Mouse (Mus musculus) hindlimb bud, embryonic 11.5 days (tissue): ENCODE measurements around the gene Slc4a4.

Experiments used
- DNase-seq: peaks from one replicate; pipeline ENCODE4 v3.0.0-alpha.2; 2012; ENCODE audit warnings: low read depth, low spot score; ENCODE audit errors: extremely low spot score

Gene Slc4a4

GRCm38 (mm10) chr5:88996246-88996645 lies 109.6 kb downstream of the Slc4a4 start:
- DNase-seq: no peak

- no peak for DNase-seq
Observed at GRCm38 (mm10) chr5:88997277-88997676, 110.7 kb downstream of the Slc4a4 start.

- no peak for DNase-seq
Observed at GRCm38 (mm10) chr5:88999793-89000192, 113.2 kb downstream of the Slc4a4 start.

- no peak for DNase-seq
Observed at GRCm38 (mm10) chr5:89000598-89000997, 114.0 kb downstream of the Slc4a4 start.

DNA sequence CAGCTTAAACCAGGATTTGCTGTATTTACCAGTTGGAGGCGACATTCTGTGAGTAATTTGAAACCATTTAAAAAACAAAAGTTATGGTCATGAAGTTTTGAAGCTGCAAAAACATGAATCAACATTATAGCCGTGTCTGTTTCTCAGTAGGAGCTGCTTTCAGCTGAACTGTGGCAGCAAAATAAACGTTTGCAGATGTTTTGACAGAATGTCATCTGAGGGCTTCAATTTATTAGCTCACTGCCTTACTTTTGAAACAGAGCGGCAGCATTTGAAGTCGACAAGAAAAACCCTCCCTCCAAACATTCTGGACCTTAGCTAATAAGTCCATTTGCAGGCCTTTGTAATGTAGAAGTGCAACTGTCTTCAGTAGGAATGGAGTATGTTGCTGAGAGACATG lies 123.5 kb downstream of the Slc4a4 start:
- no peak for DNase-seq

DNA sequence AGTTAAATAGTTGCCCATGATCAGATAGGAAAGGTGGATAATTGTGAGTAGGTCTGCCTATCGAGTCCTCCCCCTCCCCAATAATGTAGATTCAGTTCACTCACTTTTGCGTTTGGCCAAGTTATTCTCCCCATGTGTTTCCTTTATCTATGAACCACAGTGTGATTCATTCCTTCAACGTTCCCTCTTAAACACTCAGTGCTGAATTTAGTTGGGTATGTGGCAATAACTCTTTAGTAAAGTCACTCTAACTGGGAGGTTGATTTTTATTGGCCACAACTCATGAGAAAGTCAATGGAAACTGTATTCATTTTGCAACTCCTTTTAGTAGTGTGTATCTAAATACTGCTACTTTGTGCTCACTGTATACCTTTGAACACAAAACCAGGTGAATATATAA lies 125.8 kb downstream of the Slc4a4 start:
- no peak for DNase-seq

DNA sequence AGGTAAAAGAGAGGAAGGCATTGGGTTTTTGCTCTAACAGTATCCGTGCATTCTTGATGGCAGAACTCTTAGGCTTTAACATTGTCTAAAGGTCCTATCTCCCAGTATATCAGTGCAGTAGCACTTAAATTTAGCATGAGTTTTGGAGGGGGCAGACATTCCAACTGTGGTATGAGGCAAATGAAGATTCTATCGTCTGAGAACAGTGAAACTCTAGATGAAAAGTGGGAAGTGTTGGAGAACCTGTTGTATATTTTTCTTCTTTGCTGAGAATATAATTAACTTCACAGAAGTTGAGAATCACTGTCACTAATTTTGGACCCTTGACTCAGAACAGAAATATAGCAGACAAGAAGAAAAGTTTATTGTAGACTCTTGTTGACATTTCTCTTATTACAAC lies 128.2 kb downstream of the Slc4a4 start:
- no peak for DNase-seq

DNA sequence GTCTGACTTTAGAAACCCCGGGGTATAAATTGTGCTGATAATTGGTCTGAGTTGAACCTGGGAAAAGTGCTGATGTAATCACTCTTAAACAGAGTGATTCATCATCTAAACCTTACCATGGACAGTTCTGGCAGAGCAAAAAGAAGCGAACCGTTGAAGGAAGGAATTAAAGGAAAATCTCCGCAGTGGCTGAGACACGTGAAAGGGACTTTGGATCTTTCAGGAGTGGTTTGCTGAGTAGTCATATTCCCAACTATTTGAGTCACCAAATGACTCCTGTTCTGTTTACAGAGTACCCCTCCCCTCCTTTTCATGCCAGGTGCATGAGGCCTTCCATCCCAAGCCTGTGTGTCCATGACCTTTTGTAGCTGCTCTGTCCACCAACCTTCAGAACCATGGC lies 129.3 kb downstream of the Slc4a4 start:
- DNase-seq: no peak

DNA sequence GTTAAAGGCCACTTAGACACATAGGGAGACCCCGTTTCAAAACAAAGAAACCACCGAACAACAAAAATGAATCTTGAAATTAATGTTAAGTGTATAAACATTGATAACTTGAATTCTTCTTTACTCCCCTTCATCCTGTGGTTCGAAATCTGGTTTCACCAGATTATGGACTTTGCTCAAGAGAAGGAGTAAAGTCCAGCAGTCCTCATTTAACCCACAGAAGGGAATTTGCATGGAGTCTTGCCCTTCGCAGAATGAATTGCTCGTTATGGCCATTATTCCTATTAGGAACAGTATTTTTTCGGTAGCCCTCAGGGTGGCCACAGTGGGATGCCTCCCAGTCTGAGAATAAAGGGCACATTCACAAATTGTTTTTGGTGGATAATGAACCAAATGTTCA lies 131.9 kb downstream of the Slc4a4 start:
- no peak for DNase-seq

- no peak for DNase-seq
Observed at GRCm38 (mm10) chr5:89024413-89024812, 137.8 kb downstream of the Slc4a4 start.

DNA sequence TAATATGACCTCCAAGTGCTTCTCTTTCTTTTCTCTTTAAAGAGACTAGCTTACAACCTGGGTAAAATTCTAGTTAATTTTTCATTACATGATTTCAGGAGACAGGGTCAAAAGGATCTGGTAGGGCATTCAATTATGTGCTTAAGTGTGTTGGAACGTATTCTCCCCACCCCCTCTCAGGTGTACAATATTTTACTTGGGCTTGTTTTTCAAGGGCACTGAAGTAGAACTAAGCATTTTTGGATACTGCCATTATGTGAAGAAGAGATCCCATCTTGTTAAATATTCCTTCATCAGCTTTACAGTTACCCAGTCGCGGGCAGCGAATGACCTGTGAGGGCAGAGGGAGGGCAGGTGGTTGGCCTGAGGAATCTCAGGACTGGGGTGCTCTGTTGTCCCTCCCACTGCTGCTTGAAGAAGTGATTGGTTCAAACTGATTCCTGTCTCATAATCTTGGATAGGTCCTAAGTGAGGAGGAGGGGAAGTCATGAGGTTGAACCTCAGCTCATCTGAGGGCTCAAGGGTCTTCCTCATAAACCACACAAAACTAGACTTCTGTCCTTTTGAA lies 141.0 kb downstream of the Slc4a4 start:
- no peak for DNase-seq

GRCm38 (mm10) chr5:89032647-89033046 lies 146.0 kb downstream of the Slc4a4 start:
- no peak for DNase-seq

- no peak for DNase-seq
Observed at GRCm38 (mm10) chr5:89033256-89033655, 146.6 kb downstream of the Slc4a4 start.

GRCm38 (mm10) chr5:89036147-89036546 lies 149.5 kb downstream of the Slc4a4 start:
- DNase-seq: no peak

DNA sequence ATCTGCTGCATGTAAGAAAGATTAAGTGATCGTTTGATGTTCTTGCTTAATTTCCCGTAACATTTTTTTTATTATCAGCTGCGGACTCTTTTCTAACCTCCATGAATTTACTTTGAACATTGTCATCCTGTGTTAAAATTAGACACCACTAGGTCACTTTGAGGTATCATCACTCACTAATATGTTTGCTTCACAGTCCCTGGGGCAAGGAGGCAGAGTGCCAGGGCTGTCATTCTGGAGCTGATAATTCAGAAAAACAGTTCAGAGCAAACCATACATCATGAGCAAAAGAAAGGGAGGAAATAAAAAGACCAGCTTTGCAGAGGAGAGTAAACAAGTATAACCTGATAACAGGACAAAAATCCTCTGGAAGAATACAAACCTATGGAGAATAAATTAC lies 154.2 kb downstream of the Slc4a4 start:
- no peak for DNase-seq

DNA sequence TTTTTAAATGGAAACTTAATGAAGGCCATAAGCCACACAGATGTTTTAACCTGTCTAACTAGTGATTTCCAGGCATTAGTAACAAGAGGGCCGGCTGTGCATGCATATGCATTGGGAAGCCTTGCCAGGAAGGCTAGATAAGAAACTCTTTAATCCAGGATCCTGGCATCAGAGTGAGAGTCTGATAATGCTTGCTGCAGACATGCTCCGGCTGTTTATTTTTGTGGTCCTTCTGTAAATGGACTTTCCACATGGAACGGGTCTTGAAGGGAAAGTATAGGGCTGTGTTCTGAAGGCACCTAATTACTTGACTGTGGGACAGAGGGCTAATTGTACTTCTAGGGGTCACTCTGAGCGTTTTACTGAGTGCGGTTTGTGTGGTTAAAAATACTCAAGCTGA lies 157.2 kb downstream of the Slc4a4 start:
- DNase-seq: peak; percentile 14

GRCm38 (mm10) chr5:89044801-89045200 lies 158.2 kb downstream of the Slc4a4 start:
- no peak for DNase-seq

DNA sequence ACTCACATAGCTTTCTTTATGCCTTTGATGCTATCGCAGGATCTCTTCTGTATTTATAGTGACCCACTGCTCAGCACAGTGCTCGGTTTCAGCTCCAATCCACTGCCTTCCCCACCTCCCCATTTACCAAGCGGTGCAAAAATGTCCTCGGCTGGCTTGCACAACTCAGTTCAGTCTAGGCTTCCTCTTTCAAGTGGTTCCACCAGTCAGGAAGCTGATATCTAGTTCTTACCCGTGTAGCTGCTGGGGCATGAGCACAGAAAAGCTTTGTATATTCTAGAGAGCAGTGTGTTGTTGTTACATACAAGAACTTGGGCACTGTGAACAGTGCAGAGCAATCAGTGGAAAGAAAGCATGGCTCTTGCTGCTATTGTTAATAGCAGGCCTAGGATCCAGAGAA lies 165.0 kb downstream of the Slc4a4 start:
- no peak for DNase-seq

GRCm38 (mm10) chr5:89052230-89052629 lies 165.6 kb downstream of the Slc4a4 start:
- no peak for DNase-seq

GRCm38 (mm10) chr5:89055656-89056055 lies 169.0 kb downstream of the Slc4a4 start:
- DNase-seq: no peak

- no peak for DNase-seq
Observed at GRCm38 (mm10) chr5:89056370-89056769, 169.8 kb downstream of the Slc4a4 start.

- no peak for DNase-seq
Observed at GRCm38 (mm10) chr5:89061097-89061496, 174.5 kb downstream of the Slc4a4 start.

- DNase-seq: no peak
Observed at GRCm38 (mm10) chr5:89062286-89062685, 175.7 kb downstream of the Slc4a4 start.

GRCm38 (mm10) chr5:89067111-89067510 lies 180.5 kb downstream of the Slc4a4 start:
- DNase-seq: no peak
